Mouse (Mus musculus): ENCODE measurements at regions not wholly inside any gene's neighbourhood (a gene's known extent, or its start where the extent isn't known, plus 50 kb on each side); places are given as distances from the start of the nearest gene placed in this dataset.

DNA sequence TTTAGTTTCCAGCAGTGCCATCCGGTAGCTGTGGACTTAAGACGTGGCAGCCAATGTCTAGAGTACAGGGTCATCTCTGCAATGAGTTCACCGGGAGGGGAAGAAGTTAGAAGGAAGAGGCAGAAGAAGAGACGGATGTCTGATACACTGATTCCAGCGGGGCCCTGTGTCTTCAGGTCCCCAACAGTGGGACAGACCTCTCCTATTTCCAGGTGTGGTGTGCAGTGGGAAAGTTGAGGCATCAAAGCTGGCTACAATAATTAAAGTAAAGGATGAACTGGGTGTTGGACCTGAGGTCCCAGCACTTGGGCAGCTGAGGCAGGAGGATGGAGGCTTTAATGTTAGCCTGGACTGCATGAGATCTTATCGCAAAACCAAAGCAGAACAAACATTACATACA lies 70.1 kb upstream of the Psmd7 start:
- TF ChIP-seq CTCF (IDR thresholded peaks at IDR 0.05; ENCODE audit: low read depth, low read length) (no peak), TAL1 (conservative IDR thresholded peaks at IDR 0.05; ENCODE audit: low read depth, low read length) (no peak), POLR2AphosphoS5 (IDR thresholded peaks at IDR 0.05; ENCODE audit: insufficient replicate concordance, low read depth, low read length) (no peak), GATA1 (IDR thresholded peaks at IDR 0.05; ENCODE audit: borderline replicate concordance, low read length) (no peak)

Measured in G1E (cell line).